Mouse (Mus musculus): ENCODE results near the gene Tmem150a. TPM values are rescaled to one million over a fixed set of nuclear protein-coding genes. Genes with fewer than 3 reads are reported as not detected.
A peak's percentile ranks its signal among the peaks of the same experiment; 100 is the strongest.

Tmem150a gene
- total RNA-seq, 2 experiments from 2014 or later = 8.4 to 9.2 TPM

DNA sequence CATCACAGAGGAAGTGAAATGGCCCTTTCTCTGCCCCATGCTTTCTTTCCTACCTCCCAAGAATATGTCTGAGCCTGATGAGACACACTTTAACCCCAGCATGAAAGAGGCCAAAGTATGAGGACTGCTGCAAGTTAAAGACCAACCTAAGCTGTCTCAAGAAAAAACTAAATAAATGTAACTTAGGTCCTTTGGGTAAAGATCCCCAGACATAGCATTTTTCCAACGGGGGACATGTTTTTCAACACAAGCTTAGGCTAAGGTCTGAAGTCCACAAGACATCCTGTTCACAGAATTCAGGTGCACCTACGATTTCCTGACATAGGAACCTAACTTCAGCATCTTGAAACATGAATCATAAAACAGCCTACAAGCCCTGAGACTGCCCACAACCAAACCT is 5.0 kb upstream of the Tmem150a start:
- no peak for DNase-seq (ENCODE audit: low spot score in 2 of 2)

DNA sequence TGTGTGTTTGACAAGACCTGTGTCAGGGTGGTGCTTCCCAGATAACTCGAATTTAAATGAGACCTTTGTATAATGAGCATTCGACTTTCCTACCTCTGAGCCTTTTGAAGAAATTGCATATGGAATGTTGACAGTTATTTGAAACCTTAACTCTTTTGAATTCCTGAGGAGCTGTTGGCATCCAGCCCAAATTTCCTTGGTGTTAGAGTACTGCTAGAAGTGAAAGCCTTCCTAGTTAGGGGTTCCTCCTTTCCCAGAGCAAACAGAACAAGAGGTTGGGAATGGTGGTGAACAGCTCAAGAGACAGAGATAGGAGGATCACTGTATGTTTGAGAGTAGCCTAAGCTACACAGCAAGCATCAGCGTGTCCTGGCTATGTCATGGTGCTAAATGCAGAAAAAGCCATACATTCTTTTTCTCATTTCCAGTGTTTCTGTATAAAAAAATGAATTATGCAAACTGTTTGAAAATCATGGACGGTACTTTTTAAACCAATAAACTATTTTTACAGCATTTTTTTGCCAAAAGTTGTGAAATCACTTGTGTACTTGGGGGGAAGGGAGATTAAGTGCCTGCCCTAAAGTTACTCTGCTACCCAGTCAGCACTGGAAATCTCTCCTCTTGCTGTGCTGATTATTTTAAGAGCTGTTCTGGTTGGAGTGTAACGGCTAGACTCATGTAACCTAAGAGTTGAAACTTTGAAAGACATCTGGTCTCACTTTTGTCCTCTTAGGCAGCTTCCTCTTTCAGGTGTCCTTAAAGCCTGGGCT is 2.4 kb upstream of the Tmem150a start:
- no peak for DNase-seq (ENCODE audit: low spot score in 2 of 2)

DNA sequence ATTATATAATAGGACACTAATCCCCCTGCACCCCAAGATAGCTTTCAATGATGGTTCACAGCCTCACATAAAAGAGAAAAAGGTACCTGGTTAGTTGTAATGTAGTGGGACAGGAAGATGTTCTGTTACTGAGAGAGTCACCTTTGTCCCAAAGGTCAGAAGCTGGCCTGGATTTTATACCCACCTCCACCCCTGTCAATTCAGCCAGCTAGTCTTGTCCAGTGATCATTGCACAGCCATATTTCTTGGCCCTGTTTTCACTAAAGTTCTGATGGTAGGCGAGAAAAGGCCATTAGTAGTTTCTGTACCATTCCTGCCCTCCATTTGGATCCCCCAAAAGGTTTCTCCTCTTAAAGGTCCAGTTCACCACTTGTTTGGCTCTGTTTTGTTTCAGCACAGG is 1.2 kb upstream of the Tmem150a start:
- DNase-seq (ENCODE audit: low spot score in 2 of 2) = no peak

DNA sequence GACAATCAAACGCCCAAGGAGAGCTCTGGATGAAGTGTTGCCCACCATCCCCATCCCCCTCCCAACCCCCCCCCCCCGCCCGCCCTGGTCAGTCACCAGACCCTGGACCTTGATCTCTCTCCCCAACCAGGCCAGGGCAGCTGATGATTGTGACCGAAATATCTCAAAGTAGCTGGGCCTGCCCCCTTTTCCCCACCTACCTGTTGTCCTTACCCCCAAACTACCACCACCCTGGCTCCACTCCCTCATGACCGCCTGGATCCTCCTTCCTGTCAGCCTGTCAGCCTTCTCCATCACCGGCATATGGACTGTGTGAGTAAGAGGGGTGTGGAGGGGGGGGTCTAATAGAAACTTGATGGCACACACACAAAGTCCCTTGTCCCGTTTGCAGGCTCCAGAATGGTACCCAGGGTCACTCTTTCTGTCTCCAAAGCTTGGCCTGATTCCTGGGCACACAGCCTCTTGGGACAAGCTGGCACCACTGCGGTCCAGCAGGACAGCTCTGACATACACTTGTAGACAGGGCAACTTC is 820 bp downstream of the Tmem150a start:
- DNase-seq (ENCODE audit: low spot score in 2 of 2) = no peak

DNA sequence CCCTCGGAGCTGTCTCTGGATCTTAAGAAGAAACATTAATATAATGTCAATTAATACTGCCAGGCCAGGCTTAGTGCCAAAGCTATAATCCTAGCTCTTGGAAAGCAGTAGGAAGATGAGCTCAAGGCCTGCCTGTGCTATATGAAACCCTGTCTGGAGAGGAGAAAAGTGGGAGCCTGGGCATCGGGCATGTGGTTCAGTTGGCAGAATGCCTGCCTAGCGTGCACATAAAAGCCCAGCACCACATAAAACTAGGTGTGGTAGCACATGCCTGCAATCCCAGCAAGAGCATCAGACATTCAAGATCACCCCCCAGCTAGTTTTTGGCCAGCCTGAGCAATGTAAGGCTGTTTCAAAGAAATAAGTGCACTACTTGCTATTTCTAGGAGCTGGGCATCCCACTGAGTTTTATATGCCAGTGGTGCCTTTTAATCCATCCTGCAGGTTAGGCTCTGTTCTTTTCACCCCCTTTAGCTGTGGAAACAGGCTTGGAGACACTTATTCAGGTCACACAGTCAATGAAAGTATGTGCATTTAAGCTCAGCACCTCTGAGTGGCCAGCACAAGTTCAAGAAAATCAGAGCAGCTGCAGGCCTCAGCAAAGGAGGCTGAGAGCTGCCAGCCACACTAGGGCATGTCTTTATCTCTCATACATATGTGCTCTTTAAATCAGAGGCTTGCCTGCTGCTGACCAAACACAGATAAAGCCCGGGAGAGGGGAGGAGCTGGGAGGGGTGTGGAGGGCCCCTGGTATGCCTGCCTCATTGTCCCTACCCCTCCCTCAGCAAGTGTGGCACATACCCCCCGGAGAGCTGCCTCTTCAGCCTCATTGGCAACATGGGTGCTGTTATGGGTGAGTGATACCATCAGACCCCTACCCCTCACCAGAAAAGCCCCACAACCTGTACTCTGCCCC is 2.2 kb downstream of the Tmem150a start:
- DNase-seq (ENCODE audit: low spot score in 2 of 2) = no peak

DNA sequence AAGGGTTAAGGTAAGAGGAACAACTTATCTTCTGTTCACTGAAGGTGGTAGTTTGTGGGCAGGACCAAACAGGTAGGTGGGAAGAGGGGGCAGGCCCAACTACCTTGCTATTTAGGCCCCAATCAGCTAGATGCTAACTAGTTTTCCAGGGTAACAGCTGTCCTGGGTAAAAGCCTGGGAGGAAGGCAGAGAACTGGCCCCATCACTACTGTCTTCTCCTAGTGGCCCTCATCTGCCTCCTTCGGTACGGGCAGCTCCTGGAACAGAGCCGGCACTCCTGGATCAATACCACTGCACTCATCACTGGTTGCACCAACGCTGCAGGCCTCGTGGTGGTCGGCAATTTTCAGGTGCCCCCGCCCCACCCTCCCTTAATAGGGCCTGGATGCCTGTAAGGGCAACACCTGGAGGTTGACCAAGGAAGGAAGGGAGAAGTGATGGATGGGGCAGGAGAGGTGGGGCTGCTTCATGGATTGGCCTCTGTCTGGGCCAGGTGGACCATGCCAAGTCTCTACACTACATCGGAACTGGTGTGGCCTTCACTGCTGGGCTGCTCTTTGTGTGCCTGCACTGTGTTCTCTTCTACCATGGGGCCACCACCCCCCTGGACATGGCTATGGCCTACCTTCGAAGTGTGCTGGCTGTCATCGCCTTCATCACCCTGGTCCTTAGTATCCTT is 3.0 kb downstream of the Tmem150a start:
- DNase-seq (ENCODE audit: low spot score in 2 of 2) = no peak

DNA sequence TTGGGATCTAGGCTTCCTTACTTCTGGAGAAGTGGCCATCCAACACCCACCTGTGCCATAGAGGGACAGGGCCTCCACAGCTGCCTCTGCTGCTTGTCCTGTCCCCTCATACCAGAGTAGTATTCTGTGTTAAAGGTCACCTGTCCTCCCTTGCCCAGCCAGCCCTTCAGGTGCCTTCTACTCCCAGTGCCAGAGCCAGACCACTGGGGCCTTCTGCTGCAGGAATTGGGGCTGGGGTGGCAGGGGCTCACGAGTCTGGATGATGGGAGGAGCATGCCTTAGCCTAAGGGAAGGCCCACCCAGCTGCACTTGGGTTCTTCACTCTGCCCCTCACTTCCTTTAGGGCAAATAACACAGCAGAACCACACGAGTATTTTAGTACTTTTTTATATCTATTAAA is 4.1 kb downstream of the Tmem150a start:
- no peak for DNase-seq (ENCODE audit: low spot score in 2 of 2)

DNA sequence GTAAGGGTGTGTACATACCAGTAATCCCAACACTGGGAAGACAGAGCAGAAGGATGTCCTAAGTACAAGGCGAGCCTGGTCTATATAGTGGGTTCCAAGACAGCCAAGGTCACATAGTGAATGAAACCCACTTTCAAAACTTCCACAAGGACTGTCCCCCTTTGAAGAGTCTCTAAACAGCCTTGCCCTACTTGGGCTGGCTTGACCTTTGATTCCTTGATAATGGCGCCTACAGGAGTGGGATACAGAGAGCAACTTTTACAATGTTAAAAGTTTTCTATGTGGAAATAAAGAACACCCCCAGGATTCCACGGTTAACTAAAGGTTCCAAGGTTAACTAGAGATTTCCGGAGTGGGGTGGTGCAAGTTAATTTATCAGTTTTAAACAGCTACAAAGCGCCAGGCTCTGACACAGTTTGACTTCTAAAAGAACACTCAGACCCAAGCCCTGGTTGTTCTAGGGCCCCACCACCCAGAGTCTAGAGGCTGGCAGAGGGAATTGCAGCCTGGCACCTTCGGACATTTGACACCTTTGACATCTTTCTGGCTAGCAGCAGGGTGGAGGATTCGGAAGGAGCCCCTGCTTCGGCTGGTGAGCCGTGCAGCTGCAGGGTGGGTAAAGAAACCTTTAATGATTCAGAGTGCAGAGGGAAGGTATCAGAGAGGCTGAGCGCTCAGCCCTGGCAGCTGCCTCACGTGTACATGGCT is 4.8 kb downstream of the Tmem150a start:
- DNase-seq (ENCODE audit: low spot score in 2 of 2) = no peak

DNA sequence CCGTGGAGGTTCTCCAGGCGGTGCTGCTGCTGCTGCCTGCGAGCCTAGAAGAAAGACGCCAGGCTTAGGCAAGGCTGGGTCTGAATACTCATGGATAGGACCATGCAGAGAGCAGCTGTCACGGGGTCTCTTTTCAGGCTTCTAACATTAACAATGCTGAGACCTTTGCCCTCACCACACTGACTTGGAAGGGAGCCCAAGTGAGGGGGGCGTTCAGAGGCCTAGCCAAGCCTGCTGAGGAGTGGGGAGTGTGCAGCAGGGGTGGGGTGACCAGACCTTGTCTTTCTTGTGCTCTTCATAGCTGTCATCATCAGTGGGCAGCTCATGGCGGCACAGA is 5.3 kb downstream of the Tmem150a start:
- no peak for DNase-seq (ENCODE audit: low spot score in 2 of 2)

DNA sequence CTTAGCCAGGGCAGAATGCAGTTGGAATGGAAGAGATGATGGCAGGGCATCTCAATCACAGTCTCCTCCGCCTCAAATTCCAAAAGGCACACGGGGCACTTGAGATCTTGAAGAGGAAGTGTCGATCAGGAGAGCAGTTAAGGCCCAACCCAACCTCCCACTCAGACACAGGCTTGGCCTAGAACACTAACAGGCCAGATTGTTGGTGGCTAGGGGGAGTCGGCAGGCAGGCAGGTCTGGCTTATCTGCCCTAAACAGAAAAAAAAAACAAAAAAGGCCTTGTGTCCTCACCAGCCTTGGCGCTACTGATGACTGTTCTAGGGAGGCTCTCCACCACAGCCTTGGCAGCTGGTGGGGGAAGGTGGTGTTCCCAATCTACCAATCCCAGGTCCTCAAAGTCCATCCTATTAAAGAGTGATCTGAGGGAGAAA is 5.9 kb downstream of the Tmem150a start:
- no peak for DNase-seq (ENCODE audit: low spot score in 2 of 2)

DNA sequence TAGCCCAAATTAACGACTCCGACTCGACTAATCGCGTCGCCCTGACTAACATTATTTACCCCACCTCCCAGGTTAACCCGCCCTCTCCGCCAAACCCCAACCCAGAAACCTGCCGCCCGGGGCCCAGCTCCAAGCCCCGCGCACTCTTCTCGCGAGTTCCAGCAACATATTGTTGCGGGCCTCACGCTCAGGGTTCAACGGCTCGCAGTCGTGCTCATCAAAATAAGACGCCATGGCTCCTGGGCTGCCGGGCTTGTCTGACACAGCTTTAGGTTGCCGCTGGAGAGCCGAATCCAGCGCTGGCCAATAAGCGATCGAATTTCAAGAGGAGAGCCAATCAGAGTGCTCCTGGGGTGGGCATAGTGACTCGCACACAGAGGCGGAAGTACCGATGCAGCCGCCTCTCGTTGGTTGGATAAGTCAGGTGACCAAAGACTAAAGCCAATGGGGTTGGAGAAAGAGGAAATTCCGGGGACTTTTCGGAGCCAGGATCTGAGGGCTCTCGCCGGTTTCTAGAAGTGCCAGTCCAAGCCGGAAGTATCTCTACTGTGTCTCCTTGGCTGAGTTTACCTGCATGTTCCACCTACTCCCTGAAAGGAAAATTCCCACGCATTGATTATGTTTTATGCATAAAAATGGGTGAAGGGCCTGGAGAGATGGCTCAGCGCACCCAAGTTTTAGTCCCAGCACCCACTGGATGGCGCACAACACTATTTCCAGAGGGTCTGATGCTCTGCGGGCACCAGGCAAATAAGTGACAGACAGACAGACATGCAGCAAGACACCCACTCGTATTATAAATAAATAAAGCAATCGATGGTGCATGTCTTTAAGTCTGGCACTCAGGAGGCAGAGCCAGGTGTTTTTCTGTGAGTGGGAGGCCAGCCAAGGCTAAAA is 7.1 kb downstream of the Tmem150a start:
- peak; percentile 96 to 97 for DNase-seq (ENCODE audit: low spot score in 2 of 2)

DNA sequence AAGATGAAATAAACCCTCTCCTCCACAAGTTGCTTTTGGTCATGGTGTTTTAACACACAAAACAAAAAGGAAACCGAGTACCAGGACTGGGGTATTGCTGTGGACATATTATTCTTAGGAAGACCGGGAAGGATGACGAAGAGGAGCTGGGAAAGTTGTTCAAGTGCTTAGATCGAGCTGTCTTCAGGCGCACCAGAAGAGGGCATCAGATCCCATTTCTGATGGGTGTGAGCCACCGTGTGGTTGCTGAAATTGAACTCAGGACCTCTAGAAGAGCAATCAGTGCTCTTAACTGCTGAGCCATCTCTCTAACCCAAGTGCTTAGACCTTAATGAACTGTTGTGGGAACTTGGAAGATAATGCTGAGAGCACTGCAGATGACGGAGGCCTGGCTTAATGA is 8.8 kb downstream of the Tmem150a start:
- no peak for DNase-seq (ENCODE audit: low spot score in 2 of 2)

DNA sequence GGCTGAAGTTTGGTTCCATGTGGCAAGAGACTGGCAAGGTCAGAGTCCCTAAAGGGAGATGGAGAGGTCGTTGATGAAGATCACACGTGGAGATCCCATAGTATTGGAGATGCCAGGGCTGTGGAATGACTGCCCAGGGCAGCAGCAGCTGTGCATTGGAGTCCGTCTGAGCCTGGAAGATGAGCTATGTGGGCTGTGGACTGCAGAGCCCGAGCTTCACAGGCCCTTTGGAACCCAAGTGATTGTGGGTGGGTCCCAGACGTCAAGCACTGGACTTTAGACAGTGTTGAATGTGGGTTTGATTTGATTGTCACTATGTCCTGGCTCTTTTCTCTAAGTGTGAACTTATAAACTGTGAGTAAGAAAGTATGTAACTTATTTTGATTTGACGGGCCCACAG is 9.7 kb downstream of the Tmem150a start:
- DNase-seq (ENCODE audit: low spot score in 2 of 2) = no peak

DNA sequence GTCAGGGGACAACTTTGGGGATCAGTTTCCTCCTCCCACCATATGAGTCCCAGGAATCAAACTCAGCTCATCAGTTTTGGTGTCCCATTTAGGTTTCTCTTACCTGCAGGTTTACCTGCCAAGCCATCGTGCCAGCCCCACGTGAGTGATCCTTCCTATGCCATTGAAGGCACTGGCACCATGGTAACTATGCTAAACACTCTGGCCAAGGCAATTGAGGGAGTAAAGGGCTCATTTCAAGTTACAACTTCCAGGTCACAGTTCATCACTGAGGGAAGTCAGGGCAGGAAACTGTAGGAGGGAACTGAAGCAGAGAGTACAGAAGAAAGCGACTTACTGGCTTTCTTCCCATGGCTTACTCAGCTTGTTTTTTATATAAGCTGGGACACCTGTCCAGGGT is 11.1 kb downstream of the Tmem150a start:
- no peak for DNase-seq (ENCODE audit: low spot score in 2 of 2)

DNA sequence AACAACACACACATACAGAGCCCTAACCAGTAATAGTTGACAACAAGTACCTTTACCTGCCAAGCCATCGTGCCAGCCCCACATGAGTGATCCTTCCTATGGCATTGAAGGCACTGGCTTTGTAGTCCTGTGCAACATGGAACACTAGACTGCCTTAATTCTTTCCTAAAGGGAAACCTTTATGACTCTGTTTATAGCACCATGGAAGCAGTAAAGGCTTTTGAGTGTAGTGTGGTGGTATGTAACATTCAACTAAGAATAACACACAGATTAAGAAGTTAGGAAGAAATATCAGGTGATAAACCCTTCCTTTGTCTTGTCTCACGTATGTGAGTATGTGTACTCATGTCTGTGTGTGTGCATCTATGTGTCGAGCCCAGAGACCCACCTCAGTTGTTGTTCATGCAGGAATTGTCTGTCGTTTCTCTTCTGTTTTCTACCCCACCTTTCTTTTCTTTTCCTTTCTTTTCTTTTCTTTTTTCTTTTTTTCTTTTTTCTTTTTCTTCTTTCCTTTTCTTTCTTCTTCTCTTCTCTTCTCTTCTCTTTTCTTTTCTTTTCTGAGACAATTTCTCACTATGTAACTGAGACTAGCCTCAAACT is 11.7 kb downstream of the Tmem150a start, which contains the start of gene Rnf181:
Rnf181 (minus strand) TSS at position 113 of the 600 bp plus-strand sequence.
- DNase-seq (ENCODE audit: low spot score in 2 of 2) = no peak

DNA sequence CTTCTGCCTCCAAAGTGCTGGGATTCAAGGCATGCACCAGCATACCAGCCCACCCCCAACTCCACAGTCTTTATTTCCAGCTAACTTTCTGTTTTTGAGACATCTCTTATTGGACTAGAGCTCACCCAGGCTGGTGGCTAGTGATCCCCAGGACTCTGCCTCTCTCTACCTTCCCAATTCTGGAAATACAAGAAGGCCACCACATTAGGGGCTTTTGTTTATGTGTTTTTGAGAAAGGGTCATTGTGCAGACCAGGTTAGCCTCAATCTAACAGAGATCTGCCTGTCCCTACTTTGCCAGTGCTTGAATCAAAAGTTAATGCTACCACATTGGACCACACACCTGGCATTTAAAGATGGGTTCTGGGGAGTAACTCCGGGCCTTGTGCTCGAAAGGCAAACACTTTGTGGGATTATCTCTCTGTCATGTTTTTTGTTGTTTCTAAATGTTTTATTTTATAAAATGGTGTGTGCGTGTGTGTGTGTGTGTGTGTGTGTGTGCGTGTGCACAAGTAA is 12.3 kb downstream of the Tmem150a start:
- DNase-seq (ENCODE audit: low spot score in 2 of 2) = no peak

DNA sequence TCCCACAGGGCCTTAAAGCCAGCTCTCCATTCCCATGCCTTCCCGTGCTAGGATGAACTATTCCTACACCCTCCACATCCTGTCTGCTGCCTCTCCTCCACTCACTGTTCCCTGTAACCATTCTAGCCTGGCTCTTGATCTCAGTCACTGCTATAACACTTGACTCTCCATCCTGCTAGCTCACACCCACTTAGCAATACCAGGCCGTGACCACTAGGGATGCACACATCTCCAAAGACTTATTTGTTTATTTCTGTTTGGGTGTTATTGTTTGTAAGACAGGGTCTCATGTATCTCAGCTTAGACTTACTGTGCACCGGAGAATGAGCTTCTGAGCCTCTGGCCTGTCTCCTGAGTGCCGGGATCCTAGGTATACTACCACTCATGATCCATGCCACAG is 14.3 kb downstream of the Tmem150a start:
- DNase-seq (ENCODE audit: low spot score in 2 of 2) = no peak

DNA sequence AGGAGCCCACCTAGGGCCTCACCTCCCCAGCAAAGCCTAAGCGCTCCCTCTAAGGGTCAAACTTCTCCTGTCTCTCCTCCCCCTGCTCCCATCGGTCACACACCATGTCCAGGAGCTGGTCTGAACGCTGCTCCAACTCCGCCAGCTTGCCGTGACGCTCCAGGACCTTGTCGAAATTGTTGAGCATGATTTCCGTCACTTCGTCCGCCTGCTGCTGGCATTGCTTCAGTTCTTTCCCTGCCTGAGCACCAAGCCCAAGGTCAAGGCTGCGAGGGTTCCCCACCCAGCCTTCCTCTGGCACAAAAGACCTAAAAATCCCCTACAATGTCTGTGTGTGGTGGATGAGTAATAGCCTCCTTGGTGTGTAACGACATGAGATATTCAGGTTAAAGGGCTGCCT is 14.8 kb downstream of the Tmem150a start:
- no peak for DNase-seq (ENCODE audit: low spot score in 2 of 2)

DNA sequence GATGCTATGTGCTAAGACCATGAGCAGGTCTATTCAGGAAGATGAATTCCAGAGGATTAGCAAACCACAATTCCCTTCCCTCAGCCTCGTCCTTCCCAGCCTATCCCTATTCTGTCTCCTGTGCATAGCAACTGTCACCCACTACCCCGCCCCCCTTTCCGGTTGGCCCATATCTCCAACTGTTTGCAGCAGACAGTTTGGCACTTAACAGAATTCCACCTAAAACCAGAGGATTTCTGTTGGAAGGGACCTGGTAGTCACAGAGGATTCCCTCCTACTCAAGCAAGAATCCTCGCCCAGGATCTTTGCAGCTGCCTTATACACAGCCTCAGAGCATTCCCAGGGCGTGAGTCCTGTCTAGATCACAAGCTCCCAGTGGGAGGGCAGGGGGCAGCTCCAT is 15.9 kb downstream of the Tmem150a start:
- DNase-seq (ENCODE audit: low spot score in 2 of 2) = peak in 1 of 2 experiments; percentile 69
